Mouse (Mus musculus): ENCODE results near the gene Kalrn. TPM values are rescaled to one million over a fixed set of nuclear protein-coding genes. Genes with fewer than 3 reads are reported as not detected.

Gene Kalrn
- polyA plus RNA-seq, 1 experiment from 2014 or later: 16.6 TPM

DNA sequence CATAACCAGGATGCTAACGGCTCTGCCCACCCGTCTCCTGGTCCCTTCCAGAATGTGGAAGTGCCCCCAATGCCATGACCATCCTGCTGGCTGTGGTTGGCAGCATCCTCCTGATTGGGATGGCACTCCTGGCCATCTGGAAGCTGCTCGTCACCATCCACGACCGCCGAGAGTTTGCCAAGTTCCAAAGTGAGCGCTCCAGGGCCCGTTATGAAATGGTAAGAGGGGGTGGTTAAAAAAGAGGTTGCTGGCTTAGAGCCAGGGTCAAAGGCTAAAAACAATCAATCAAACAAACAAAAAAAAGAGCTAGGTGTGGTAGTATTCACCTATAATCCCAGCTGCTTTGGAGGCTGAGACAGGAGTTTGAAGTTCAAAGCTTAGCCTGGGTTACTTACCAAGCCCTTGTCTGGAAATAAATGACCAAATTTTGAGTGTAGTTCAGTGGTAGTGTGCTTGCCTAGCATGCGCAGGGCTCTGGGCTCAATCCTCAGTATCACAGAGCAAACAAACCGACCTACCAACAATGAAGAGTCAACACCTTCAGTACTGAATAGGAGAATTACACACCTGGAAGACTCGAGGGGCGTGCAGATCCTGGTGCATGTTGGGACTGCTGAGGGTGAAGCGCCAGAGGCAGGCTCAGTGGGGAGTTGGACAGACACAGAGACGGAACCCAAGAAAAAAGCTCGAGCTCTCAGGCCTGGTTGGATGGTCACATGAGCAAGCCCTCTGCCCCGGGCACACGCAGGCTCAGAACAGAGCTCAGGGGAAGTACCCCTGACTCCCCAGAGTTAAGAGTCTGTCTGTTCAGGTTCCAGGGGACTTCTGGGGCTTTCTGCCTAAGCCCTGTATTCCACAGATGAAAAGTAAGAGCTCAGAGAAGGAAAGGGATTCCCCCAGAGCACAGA, 625.4 kb downstream of the Kalrn start:
- Histone ChIP-seq H3K27ac (0 out of 2 replicates have a peak overlapping the region, but pooled peaks have one; percentile 53), H3K4me1 (replicated peaks) (peaks cover 31% of the 10 kb centered on the region)
- 91% methylated on average over 17 of the region's 17 CpGs for WGBS

DNA sequence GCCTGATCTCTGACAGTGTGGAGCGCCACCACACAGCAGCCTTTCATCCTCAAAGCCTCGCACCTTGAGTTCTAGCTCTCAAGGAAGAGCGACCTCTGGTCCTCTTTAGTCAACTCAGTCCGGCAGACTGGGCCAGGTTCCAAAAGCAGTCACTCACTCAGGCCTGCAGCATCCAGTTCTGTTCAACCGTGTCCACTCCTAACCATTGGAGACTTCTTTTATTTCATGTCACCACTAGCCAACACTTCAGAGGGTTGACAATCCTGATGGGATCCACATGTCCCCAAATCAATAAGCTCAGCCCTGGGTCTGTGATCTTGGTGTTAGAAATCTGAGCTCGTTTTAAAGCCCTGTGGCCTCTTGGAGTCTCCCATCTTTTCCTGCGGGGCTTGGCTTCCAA, 627.3 kb downstream of the Kalrn start:
- H3K36me3 ChIP-seq: no peaks in the 10 kb centered on the region; the same call in 1 of the 2 replicates
- H3K4me3 ChIP-seq: no peak overlapping the region
- DNase-seq (ENCODE audit: low spot score): no peak
- H3K27ac ChIP-seq: no peak overlapping the region
- H3K27me3 ChIP-seq (ENCODE audit: insufficient read depth, poor library complexity, severe bottlenecking): no peaks in the 10 kb centered on the region
- H3K9me3 ChIP-seq: no peaks in the 10 kb centered on the region
- WGBS: 81% methylated on average over 7 of the region's 7 CpGs
- H3K4me1 ChIP-seq (replicated peaks): peaks cover 50% of the 10 kb centered on the region

More for the DNA sequence above, 625.4 kb downstream of the Kalrn start:
- no peaks in the 10 kb centered on the region for H3K27me3 ChIP-seq (ENCODE audit: insufficient read depth, poor library complexity, severe bottlenecking)
- H3K4me3 ChIP-seq: no peak overlapping the region
- peaks cover 9% of the 10 kb centered on the region; the same call in 1 of the 2 replicates for H3K36me3 ChIP-seq
- no peaks in the 10 kb centered on the region for H3K9me3 ChIP-seq
- DNase-seq (ENCODE audit: low spot score): no peak

DNA sequence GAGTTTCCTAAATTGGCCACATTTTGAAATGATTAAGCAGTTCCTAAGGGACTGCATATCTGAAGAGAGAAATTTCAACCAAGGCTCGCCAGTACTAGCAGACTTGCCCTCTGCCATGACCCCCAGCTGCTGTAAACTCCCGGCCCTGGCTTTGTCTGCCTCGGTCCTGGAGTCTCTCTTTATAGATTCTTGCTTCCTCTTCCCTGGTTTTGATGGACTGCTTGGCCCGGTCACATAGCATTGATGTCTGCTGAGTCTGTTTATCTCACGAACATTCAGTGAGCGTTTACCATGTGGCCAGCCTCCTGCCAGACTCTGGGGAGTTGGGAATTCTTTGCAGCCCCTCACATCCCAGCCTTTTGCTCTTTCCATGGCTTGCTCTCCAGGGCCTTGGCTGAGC, 628.6 kb downstream of the Kalrn start:
- peaks cover 60% of the 10 kb centered on the region for H3K4me1 ChIP-seq (replicated peaks)
- H3K36me3 ChIP-seq: no peaks in the 10 kb centered on the region; the same call in 1 of the 2 replicates
- H3K9me3 ChIP-seq: no peaks in the 10 kb centered on the region
- H3K27ac ChIP-seq: peak overlapping the region; percentile 59; the same call in 1 of the 2 replicates
- H3K4me3 ChIP-seq: no peak overlapping the region
- H3K27me3 ChIP-seq (ENCODE audit: insufficient read depth, poor library complexity, severe bottlenecking): no peaks in the 10 kb centered on the region
- WGBS: 44% methylated on average over 6 of the region's 6 CpGs
- DNase-seq (ENCODE audit: low spot score): peak; percentile 46

DNA sequence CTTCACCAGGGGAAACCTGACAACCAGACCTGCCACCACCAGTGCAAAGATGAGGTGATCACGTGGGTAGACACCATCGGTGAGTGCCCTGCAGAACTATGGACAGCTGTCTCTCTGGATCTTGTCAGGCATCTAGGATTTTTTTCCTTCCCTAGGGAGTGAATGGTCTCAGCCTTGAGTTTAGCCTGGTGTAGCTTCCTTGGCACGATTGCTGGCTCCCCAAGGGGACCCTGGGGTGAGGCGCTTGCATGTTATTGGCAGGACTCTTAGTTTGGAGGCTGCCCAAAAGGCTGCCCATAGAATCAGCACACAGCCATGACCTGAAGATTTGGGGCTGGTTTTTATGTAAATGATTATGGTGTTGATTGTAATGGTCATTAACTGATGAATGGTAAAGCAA, 629.2 kb downstream of the Kalrn start:
- 84% methylated on average over 4 of the region's 4 CpGs for WGBS
- H3K27ac ChIP-seq: no peak overlapping the region

DNA sequence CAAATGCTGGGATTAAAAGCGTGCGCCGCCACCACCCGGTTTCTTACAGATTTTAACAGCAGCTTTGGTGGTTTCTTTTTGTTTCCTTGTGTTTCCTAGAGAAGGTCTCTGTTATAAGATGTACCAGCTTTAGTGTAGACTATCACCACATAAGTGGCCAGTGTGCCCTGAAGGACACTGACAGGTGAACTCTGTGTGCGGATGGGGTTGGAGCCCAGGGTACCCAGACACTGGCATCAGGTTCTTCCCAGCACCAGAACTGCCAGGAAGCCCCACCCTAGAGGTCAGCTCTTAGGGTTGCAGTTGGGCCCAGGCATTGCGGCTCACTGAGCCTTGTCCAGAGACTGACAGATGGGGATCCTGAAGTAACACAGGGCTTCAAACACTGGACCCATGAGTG, 629.9 kb downstream of the Kalrn start:
- H3K27me3 ChIP-seq (ENCODE audit: insufficient read depth, poor library complexity, severe bottlenecking): no peaks in the 10 kb centered on the region
- 94% methylated on average over 6 of the region's 6 CpGs for WGBS
- no peak overlapping the region for H3K27ac ChIP-seq
- no peak overlapping the region for H3K4me3 ChIP-seq
- H3K9me3 ChIP-seq: no peaks in the 10 kb centered on the region
- no peaks in the 10 kb centered on the region for H3K36me3 ChIP-seq
- peaks cover 67% of the 10 kb centered on the region for H3K4me1 ChIP-seq (replicated peaks)
- DNase-seq (ENCODE audit: low spot score): no peak

More for the DNA sequence above, 629.2 kb downstream of the Kalrn start:
- H3K4me3 ChIP-seq: no peak overlapping the region
- H3K9me3 ChIP-seq: no peaks in the 10 kb centered on the region
- peaks cover 65% of the 10 kb centered on the region for H3K4me1 ChIP-seq (replicated peaks)
- H3K27me3 ChIP-seq (ENCODE audit: insufficient read depth, poor library complexity, severe bottlenecking): no peaks in the 10 kb centered on the region
- DNase-seq (ENCODE audit: low spot score): no peak
- no peaks in the 10 kb centered on the region; the same call in 1 of the 2 replicates for H3K36me3 ChIP-seq

DNA sequence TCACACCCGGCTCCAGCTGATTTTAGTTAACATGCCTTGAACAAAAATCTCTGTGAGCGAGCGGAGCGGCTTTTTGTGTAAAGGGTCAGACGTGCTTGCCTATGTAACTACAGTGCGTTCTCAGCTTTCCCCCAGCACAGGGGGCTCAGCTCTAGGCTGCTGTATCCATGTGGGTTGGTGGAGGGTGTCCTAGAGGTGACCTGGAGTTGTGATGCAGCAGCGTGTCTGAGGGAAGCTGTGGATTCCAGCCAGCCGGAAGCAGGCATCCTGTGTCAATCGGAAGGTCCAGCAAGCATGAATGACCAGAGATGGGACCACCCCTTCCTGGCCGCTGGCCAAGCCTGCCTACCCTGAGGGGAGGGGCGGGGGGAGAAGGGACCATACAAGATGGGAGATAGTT, 631.0 kb downstream of the Kalrn start:
- Histone ChIP-seq H3K36me3 (no peaks in the 10 kb centered on the region), H3K4me3 (no peak overlapping the region), H3K9me3 (no peaks in the 10 kb centered on the region), H3K27ac (peak overlapping the region; percentile 75; the same call in 1 of the 2 replicates), H3K4me1 (replicated peaks) (peaks cover 68% of the 10 kb centered on the region), H3K27me3 (ENCODE audit: insufficient read depth, poor library complexity, severe bottlenecking) (no peaks in the 10 kb centered on the region)
- 64% methylated on average over 11 of the region's 11 CpGs for WGBS
- DNase-seq (ENCODE audit: low spot score): peak; percentile 54

DNA sequence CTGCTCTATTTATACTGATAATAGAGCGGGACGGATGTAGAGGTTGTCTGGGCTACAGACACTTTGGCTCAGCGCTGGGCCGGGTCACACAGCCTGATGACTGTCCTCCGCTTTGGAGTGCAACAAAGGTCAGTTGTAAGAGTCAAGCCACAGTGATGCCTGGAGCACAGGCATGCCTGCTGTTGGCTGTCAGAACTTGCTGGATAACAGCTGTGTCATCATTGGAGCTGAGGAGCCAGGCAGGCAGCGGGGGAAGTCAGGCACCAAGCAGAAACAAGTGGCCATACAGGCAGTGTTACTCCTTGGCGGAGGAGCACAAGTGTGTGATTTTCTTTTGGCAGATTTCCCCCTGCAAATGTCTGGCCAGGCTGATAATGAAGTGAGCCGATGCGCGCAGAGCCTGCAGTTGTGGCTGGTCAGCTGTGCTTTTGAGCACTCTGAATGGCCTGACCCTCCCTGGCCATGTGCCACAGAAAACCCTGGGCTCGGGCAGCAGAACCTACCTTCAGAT, 632.0 kb downstream of the Kalrn start:
- Histone ChIP-seq H3K4me3 (no peak overlapping the region), H3K27ac (peak overlapping the region; percentile 75), H3K36me3 (no peaks in the 10 kb centered on the region), H3K27me3 (ENCODE audit: insufficient read depth, poor library complexity, severe bottlenecking) (no peaks in the 10 kb centered on the region), H3K9me3 (no peaks in the 10 kb centered on the region), H3K4me1 (replicated peaks) (peaks cover 65% of the 10 kb centered on the region)
- peak; percentile 56 for DNase-seq (ENCODE audit: low spot score)
- 48% methylated on average over 11 of the region's 11 CpGs for WGBS

DNA sequence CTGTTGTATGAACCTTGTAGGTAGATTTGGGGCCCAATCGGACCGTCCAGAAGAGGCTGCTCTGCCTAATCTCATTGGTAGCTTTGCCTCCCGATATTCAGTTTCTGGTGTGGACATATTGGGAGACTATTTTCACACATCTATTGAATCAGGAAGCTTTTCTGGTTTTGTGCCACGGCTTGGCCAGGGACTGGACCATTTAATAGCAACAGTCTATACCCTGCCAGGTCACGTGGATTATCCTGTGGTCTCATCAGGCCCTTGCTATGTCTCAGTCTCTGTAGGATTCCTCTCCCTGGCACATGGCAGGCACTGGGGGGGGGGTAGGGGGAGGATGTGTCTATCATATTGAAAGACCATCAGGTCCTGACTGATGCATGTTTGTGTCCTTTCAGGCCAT, 633.2 kb downstream of the Kalrn start:
- H3K4me1 ChIP-seq (replicated peaks): peaks cover 61% of the 10 kb centered on the region
- WGBS: 85% methylated on average over 5 of the region's 5 CpGs

DNA sequence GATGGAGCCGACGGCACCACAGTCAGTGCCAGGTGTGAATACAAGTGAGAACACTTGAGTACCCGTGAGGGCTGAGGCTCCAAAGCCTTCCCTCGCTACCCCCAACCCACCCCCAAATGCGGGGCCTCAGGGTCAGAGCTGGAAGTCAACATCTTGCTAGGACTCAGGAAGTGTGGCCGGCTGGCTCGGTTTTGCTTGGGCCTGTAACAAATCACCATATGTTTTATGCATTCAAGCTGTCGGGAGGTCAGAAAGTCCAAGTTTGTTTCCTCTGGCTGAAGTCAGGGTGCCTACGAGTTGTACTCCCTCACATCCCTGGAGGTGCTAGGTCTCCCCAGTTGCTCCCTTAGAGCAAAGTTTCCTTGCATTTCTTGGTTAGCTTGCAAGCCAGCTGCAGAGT, 633.7 kb downstream of the Kalrn start:
- H3K4me1 ChIP-seq (replicated peaks): peaks cover 56% of the 10 kb centered on the region
- H3K27me3 ChIP-seq (ENCODE audit: insufficient read depth, poor library complexity, severe bottlenecking): no peaks in the 10 kb centered on the region
- DNase-seq (ENCODE audit: low spot score): peak; percentile 29
- H3K27ac ChIP-seq: peak overlapping the region; percentile 16; the same call in 1 of the 2 replicates
- no peaks in the 10 kb centered on the region for H3K36me3 ChIP-seq
- 67% methylated on average over 9 of the region's 9 CpGs for WGBS
- H3K9me3 ChIP-seq: no peaks in the 10 kb centered on the region
- no peak overlapping the region for H3K4me3 ChIP-seq

More for the DNA sequence above, 633.2 kb downstream of the Kalrn start:
- Histone ChIP-seq H3K27ac (peak overlapping the region; percentile 16; the same call in 1 of the 2 replicates), H3K27me3 (ENCODE audit: insufficient read depth, poor library complexity, severe bottlenecking) (no peaks in the 10 kb centered on the region), H3K36me3 (no peaks in the 10 kb centered on the region), H3K9me3 (no peaks in the 10 kb centered on the region), H3K4me3 (no peak overlapping the region)
- DNase-seq (ENCODE audit: low spot score): no peak

DNA sequence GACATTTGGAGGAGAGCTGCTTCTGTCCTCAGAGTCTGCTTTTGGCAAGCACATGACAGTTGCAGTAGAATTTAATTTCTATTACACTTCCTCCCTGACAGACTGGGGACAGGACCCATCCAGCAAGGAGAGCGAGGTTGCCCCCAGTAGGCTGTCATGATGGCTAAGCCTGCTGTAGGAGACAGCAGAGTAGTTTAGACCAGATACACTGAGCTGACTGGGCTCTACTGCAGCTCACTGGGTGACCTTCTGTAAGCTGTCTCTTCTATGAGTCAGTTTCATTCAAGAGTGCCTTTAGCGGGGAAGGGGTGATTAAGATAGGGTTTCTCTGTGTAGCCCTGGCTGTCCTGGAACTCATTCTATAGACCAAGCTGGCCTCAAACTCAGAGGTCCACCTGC, 634.2 kb downstream of the Kalrn start:
- Histone ChIP-seq H3K27ac (peak overlapping the region; percentile 16; the same call in 1 of the 2 replicates), H3K27me3 (ENCODE audit: insufficient read depth, poor library complexity, severe bottlenecking) (no peaks in the 10 kb centered on the region), H3K4me3 (no peak overlapping the region), H3K9me3 (no peaks in the 10 kb centered on the region), H3K4me1 (replicated peaks) (peaks cover 54% of the 10 kb centered on the region), H3K36me3 (no peaks in the 10 kb centered on the region)
- WGBS: 73% methylated on average over 2 of the region's 2 CpGs
- no peak for DNase-seq (ENCODE audit: low spot score)

DNA sequence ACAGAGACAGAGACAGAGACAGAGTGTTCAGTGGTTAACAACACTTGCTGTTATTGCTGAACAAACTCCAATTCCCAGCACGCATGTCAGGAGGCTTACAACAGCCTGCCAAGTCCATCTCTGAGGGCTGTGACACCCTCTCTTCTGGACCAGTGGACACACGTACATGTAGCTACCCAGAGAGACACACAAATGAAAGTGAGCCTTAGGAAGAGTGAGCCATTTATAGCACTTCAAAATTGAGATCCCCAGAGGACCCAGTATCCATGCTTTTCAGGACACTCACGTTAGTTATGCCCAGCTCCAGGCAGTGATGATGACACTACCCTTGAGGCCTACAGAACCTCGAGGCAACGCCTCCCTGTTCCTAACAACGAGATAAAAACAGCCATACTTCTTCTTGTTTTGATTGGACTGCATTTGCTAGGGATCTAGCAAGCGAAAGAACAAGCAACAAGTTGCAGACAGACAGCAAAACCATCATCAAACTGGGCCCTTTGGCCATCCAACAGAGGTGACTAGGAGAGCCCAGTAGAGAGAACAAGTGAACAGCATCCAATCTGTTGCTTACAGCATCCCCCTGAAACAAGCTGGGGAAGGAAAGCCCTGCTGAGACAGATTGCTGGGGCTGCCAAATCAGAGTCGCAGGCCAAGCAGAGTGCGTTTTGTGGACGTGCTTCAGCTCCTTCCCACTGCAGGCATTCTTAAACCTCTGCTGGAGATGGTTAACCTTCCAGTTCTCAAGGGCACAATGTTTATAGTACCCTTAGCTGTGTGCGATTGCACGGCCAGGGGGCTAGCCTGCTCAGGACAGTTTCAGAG, 634.8 kb downstream of the Kalrn start:
- no peaks in the 10 kb centered on the region for H3K36me3 ChIP-seq
- DNase-seq (ENCODE audit: low spot score): no peak
- no peaks in the 10 kb centered on the region for H3K27me3 ChIP-seq (ENCODE audit: insufficient read depth, poor library complexity, severe bottlenecking)
- peaks cover 49% of the 10 kb centered on the region for H3K4me1 ChIP-seq (replicated peaks)
- no peak overlapping the region for H3K4me3 ChIP-seq
- no peaks in the 10 kb centered on the region for H3K9me3 ChIP-seq
- peak overlapping the region; percentile 16; the same call in 1 of the 2 replicates for H3K27ac ChIP-seq
- WGBS: 77% methylated on average over 12 of the region's 12 CpGs

DNA sequence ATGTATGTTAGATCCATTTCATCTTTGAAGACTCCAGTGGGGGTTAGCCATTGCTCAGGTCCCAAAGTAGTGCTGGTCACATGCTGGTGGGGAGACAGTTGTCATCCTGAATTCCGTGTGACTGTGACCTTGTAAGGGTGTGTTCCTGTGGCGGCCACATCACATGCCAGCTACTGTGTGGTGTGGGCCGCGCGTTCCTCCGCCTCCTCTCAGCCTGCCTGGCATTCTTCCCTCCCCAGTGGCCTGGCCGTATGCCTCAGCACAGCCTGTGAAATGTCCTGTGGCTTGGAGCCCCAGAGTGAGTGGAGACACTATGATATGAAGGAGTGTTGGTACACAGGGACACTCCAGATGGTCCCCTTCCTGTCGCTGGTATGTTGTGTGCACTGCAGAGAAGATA, 635.8 kb downstream of the Kalrn start:
- no peaks in the 10 kb centered on the region for H3K9me3 ChIP-seq
- no peak for DNase-seq (ENCODE audit: low spot score)
- no peaks in the 10 kb centered on the region for H3K36me3 ChIP-seq
- 90% methylated on average over 8 of the region's 8 CpGs for WGBS
- H3K27me3 ChIP-seq (ENCODE audit: insufficient read depth, poor library complexity, severe bottlenecking): no peaks in the 10 kb centered on the region
- peaks cover 43% of the 10 kb centered on the region for H3K4me1 ChIP-seq (replicated peaks)
- no peak overlapping the region for H3K4me3 ChIP-seq
- no peak overlapping the region for H3K27ac ChIP-seq
